ENCODE assay signal across 30 mouse cellular contexts in genomic region chr3:89409701-89410100, GRCm38 (mm10). TPM values are rescaled to one million over a fixed set of nuclear protein-coding genes. Genes with fewer than 3 reads are reported as not detected.
"Had no signal": no experiment of that assay in that cellular context is flagged by ENCODE, and none has a peak within 500 bp of the region (broad histone marks: within the 10 kb centered on the region; RNA-seq: fewer than 3 reads in every experiment).

No protein-coding gene starts in this region.

- H3K9me3 ChIP-seq: heart, embryonic 13.5 days; heart, embryonic 15.5 days; hindbrain, embryonic 13.5 days; hindbrain, embryonic 15.5 days; limb, embryonic 13.5 days; limb, embryonic 15.5 days; liver, embryonic 15.5 days had no signal

- H3K4me2 ChIP-seq: heart, embryonic 11.5 days; heart, embryonic 13.5 days; heart, embryonic 15.5 days; hindbrain, embryonic 13.5 days; limb, embryonic 15.5 days; liver, embryonic 15.5 days had no signal

- H3K9ac ChIP-seq: heart, embryonic 13.5 days; heart, embryonic 15.5 days; hindbrain, embryonic 15.5 days; limb, embryonic 13.5 days; limb, embryonic 15.5 days; liver, embryonic 15.5 days had no signal

- ATAC-seq: hindbrain, postnatal 0 days; intestine, embryonic 16.5 days had no signal

- H3K27me3 ChIP-seq: heart, embryonic 13.5 days; heart, embryonic 15.5 days; hindbrain, embryonic 13.5 days; hindbrain, embryonic 15.5 days; limb, embryonic 13.5 days; limb, embryonic 15.5 days; liver, embryonic 15.5 days had no signal

- H3K27ac ChIP-seq: gastrocnemius, adult 2 months; heart, adult 2 months; heart, embryonic 13.5 days; heart, embryonic 15.5 days; hindbrain, embryonic 13.5 days; hindbrain, embryonic 15.5 days; hindbrain, postnatal 0 days; kidney, postnatal 0 days; limb, embryonic 13.5 days; limb, embryonic 15.5 days; liver, embryonic 15.5 days had no signal

- DNase-seq: gastrocnemius, adult 2 months; gastrocnemius, postnatal 10 days; gastrocnemius, postnatal 25 days; heart, adult 2 months; heart, postnatal 14 days; heart, postnatal 36 days; kidney, adult 11 months; kidney, adult 8-10 months; kidney, postnatal 14 days; kidney, postnatal 36 days; layer of hippocampus, adult 9-11 months; layer of hippocampus, postnatal 36 days; left cerebral cortex, postnatal 4 days; lung, adult 18-20 months had no signal

- H3K4me3 ChIP-seq: gastrocnemius, adult 2 months; heart, adult 2 months; heart, embryonic 13.5 days; heart, embryonic 15.5 days; hindbrain, embryonic 13.5 days; hindbrain, embryonic 15.5 days; limb, embryonic 13.5 days; limb, embryonic 15.5 days; liver, embryonic 15.5 days had no signal

RNA-seq across cellular contexts. Expression of gene Lenep, which starts 7.1 kb away (rescaled TPM):
- total RNA-seq: heart, adult 2 months; hindbrain, postnatal 0 days; left cerebral cortex, postnatal 10 days had no signal
- polyA plus RNA-seq: heart, embryonic 11.5 days; heart, embryonic 13.5 days; heart, embryonic 15.5 days; heart, postnatal 0 days; hindbrain, postnatal 0 days; intestine, embryonic 14.5 days; intestine, embryonic 16.5 days; kidney, embryonic 14.5 days; large intestine, adult 2 months; limb, embryonic 13.5 days; limb, embryonic 15.5 days; liver, embryonic 15.5 days had no signal
